Mouse (Mus musculus): ENCODE data around the gene Gclm. TPM values are rescaled to one million over a fixed set of nuclear protein-coding genes. Genes with fewer than 3 reads are reported as not detected.

The Gclm gene
- polyA plus RNA-seq, 1 experiment from 2014 or later = 98.6 TPM

DNA sequence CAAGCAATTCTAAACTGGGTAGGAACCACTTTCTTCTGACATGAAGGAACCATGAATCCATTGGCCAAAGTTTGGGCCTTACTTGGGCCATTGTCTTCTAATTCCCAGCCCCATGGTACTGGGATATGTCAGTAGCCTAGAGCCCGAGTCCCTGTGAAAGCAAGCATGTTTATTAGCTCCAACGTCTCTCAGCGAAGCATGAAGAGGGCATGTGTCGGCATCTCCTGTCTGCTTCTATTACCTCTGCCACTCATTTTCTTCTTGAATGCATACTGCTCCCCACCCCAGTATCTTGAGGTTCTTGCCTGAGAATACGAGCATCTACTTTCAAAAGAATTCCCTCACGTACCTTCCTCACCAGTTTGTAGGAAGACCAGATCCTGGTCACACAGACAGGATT, 39.6 kb upstream of the Gclm start:
- Histone ChIP-seq H3K36me3 (ENCODE audit: insufficient read depth, low read length) (no peaks in the 10 kb centered on the region), H3K27me3 (ENCODE audit: insufficient read depth, low read length) (no peaks in the 10 kb centered on the region), H3K9me3 (ENCODE audit: low read length) (no peaks in the 10 kb centered on the region), H3K9ac (replicated peaks; ENCODE audit: low read length) (no peak overlapping the region; the same call in 1 of the 2 replicates), H3K4me1 (ENCODE audit: insufficient read depth, low read length) (peaks cover 26% of the 10 kb centered on the region), H3K27ac (ENCODE audit: low read length) (peak overlapping the region; percentile 82), H3K4me3 (ENCODE audit: low read length) (0 out of 2 replicates have a peak overlapping the region, but pooled peaks have one; percentile 5), H3K4me2 (replicated peaks; ENCODE audit: low read depth, low read length) (peak overlapping the region; percentile 19)
- ATAC-seq (ENCODE audit: low FRiP score, low TSS enrichment) = no peak
- 58% methylated on average over 6 of the region's 6 CpGs for WGBS

- ATAC-seq (ENCODE audit: low FRiP score, low TSS enrichment) = peak; percentile 74
- peak overlapping the region; percentile 19 for H3K4me2 ChIP-seq (replicated peaks; ENCODE audit: low read depth, low read length)
These were observed 38.9 kb upstream of the Gclm start for GRCm38 (mm10) chr3:122206279-122207070.

GRCm38 (mm10) chr3:122207766-122208165, 37.6 kb upstream of the Gclm start:
- 86% methylated on average over 6 of the region's 6 CpGs for WGBS

More at GRCm38 (mm10) chr3:122206279-122207070, 38.9 kb upstream of the Gclm start:
- Histone ChIP-seq H3K4me3 (ENCODE audit: low read length) (no peak overlapping the region), H3K27me3 (ENCODE audit: insufficient read depth, low read length) (no peaks in the 10 kb centered on the region), H3K9ac (replicated peaks; ENCODE audit: low read length) (no peak overlapping the region; the same call in 1 of the 2 replicates), H3K9me3 (ENCODE audit: low read length) (no peaks in the 10 kb centered on the region), H3K36me3 (ENCODE audit: insufficient read depth, low read length) (no peaks in the 10 kb centered on the region), H3K27ac (ENCODE audit: low read length) (peak overlapping the region; percentile 82), H3K4me1 (ENCODE audit: insufficient read depth, low read length) (peaks cover 31% of the 10 kb centered on the region)
- WGBS = 38% methylated on average over 8 of the region's 8 CpGs

DNA sequence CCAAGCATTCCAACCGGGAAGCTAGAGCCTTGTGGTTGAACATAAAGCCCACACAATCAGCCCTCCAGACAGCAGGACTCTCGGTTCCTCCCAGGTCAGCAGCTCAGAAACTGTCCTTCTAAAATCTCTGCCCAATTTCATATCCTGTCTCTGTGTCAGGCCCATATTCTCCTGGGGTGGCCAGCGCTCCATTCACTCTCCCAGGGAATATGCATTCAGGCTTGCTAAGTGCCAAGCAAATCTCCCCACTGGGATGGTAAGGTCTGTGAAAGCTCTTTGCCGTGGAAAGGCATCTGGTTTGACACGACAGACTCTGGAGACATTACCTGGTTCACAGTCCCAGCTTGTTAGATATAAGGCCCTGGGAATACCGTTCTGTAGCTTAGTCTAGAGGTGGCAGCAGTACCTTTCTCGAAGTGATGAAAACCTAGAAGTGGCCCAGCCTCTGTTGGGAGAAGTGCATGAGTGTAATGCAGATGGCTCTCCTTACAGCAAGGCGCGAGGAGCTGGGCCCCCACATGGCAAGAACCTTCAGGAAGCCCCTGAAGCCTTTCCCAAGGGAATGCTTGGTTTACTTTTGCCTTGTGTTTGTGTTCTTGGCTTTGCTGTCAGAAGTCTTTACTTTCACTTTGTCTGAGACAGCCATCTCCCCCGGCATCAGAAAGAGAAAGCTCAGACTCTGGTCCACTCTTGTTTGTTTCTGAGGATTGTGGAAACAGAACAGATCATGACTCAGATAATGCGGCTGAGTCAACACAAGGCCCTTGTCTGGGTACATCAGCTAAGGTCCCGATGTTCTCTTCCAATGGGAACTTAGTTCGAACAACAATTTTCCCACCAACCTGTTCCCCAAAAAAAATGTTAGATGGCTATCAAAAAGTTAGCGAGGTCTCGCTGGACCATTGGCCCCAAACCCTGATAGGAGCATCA, 36.8 kb upstream of the Gclm start:
- H3K27me3 ChIP-seq (ENCODE audit: insufficient read depth, low read length) = no peaks in the 10 kb centered on the region
- peaks cover 29% of the 10 kb centered on the region for H3K4me1 ChIP-seq (ENCODE audit: insufficient read depth, low read length)
- H3K9ac ChIP-seq (replicated peaks; ENCODE audit: low read length) = 0 out of 2 replicates have a peak overlapping the region, but pooled peaks have one; percentile 23
- no peak overlapping the region for H3K4me3 ChIP-seq (ENCODE audit: low read length)
- H3K36me3 ChIP-seq (ENCODE audit: insufficient read depth, low read length) = no peaks in the 10 kb centered on the region
- peak overlapping the region; percentile 4; the same call in 1 of the 2 replicates for H3K4me2 ChIP-seq (replicated peaks; ENCODE audit: low read depth, low read length)
- 76% methylated on average over 15 of the region's 15 CpGs for WGBS
- ATAC-seq (ENCODE audit: low FRiP score, low TSS enrichment) = no peak
- peak overlapping the region; percentile 86 for H3K27ac ChIP-seq (ENCODE audit: low read length)
- H3K9me3 ChIP-seq (ENCODE audit: low read length) = no peaks in the 10 kb centered on the region

More at GRCm38 (mm10) chr3:122207766-122208165, 37.6 kb upstream of the Gclm start:
- ATAC-seq (ENCODE audit: low FRiP score, low TSS enrichment) = no peak
- H3K4me3 ChIP-seq (ENCODE audit: low read length) = no peak overlapping the region
- no peaks in the 10 kb centered on the region for H3K27me3 ChIP-seq (ENCODE audit: insufficient read depth, low read length)
- H3K36me3 ChIP-seq (ENCODE audit: insufficient read depth, low read length) = no peaks in the 10 kb centered on the region
- H3K9me3 ChIP-seq (ENCODE audit: low read length) = no peaks in the 10 kb centered on the region
- H3K9ac ChIP-seq (replicated peaks; ENCODE audit: low read length) = no peak overlapping the region
- no peak overlapping the region for H3K4me2 ChIP-seq (replicated peaks; ENCODE audit: low read depth, low read length)
- H3K4me1 ChIP-seq (ENCODE audit: insufficient read depth, low read length) = peaks cover 29% of the 10 kb centered on the region
- H3K27ac ChIP-seq (ENCODE audit: low read length) = no peak overlapping the region

DNA sequence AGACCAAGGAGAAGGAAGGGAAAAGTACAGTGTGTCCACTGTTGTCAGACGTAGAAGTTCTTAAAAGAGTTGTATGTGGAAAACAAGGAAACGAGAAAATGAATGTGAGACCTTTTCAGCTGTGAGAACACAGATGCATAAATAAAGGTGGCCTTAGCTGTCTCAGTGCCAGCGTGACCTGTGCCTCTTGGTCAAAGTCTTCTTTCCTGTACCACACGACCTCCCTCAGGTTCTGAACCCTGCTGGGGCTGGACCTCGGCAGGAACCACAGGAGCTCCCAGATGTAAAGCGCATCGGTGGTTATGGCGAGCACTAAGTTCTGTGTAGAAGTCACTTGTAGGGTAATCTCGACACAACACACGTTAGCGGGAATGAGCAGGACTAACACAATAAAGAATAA, 35.8 kb upstream of the Gclm start:
- Histone ChIP-seq H3K27me3 (ENCODE audit: insufficient read depth, low read length) (no peaks in the 10 kb centered on the region), H3K4me1 (ENCODE audit: insufficient read depth, low read length) (peaks cover 29% of the 10 kb centered on the region), H3K36me3 (ENCODE audit: insufficient read depth, low read length) (no peaks in the 10 kb centered on the region), H3K27ac (ENCODE audit: low read length) (peak overlapping the region; percentile 86), H3K4me2 (replicated peaks; ENCODE audit: low read depth, low read length) (0 out of 2 replicates have a peak overlapping the region, but pooled peaks have one; percentile 4), H3K9me3 (ENCODE audit: low read length) (no peaks in the 10 kb centered on the region), H3K9ac (replicated peaks; ENCODE audit: low read length) (no peak overlapping the region), H3K4me3 (ENCODE audit: low read length) (no peak overlapping the region)
- 68% methylated on average over 11 of the region's 11 CpGs for WGBS
- no peak for ATAC-seq (ENCODE audit: low FRiP score, low TSS enrichment)

- peak overlapping the region; percentile 86; the same call in 1 of the 2 replicates for H3K27ac ChIP-seq (ENCODE audit: low read length)
- H3K9me3 ChIP-seq (ENCODE audit: low read length) = no peaks in the 10 kb centered on the region
- ATAC-seq (ENCODE audit: low FRiP score, low TSS enrichment) = no peak
- WGBS = 42% methylated on average over 5 of the region's 5 CpGs
- no peak overlapping the region for H3K9ac ChIP-seq (replicated peaks; ENCODE audit: low read length)
- H3K4me3 ChIP-seq (ENCODE audit: low read length) = no peak overlapping the region
- H3K36me3 ChIP-seq (ENCODE audit: insufficient read depth, low read length) = no peaks in the 10 kb centered on the region
- peaks cover 25% of the 10 kb centered on the region for H3K4me1 ChIP-seq (ENCODE audit: insufficient read depth, low read length)
- no peak overlapping the region for H3K4me2 ChIP-seq (replicated peaks; ENCODE audit: low read depth, low read length)
- H3K27me3 ChIP-seq (ENCODE audit: insufficient read depth, low read length) = no peaks in the 10 kb centered on the region
These were observed 34.9 kb upstream of the Gclm start for GRCm38 (mm10) chr3:122210434-122210833.

DNA sequence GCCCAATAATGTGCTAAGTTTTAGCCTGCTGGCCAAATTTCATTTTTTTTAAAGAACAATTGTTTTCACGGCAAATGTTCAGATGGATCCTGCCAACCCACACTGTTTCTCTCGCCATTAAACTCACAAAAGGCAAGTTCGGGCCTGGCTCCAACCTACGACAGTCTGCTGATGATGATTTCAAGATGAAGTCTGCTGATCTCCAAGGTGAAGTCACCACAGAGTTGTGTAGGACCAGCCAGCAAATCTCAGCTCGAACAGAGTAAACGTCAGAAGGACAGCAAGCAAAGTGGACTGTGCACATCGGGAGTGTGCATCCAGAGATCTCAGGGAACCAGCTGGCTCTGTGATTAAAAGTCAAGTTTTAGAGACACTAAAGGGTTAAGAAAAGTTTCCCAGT, 34.5 kb upstream of the Gclm start:
- H3K9ac ChIP-seq (replicated peaks; ENCODE audit: low read length) = no peak overlapping the region
- peaks cover 22% of the 10 kb centered on the region for H3K4me1 ChIP-seq (ENCODE audit: insufficient read depth, low read length)
- 72% methylated on average over 7 of the region's 7 CpGs for WGBS
- no peaks in the 10 kb centered on the region for H3K9me3 ChIP-seq (ENCODE audit: low read length)
- H3K36me3 ChIP-seq (ENCODE audit: insufficient read depth, low read length) = no peaks in the 10 kb centered on the region
- no peak for ATAC-seq (ENCODE audit: low FRiP score, low TSS enrichment)
- H3K27me3 ChIP-seq (ENCODE audit: insufficient read depth, low read length) = no peaks in the 10 kb centered on the region
- no peak overlapping the region for H3K4me3 ChIP-seq (ENCODE audit: low read length)
- H3K4me2 ChIP-seq (replicated peaks; ENCODE audit: low read depth, low read length) = no peak overlapping the region
- H3K27ac ChIP-seq (ENCODE audit: low read length) = no peak overlapping the region

DNA sequence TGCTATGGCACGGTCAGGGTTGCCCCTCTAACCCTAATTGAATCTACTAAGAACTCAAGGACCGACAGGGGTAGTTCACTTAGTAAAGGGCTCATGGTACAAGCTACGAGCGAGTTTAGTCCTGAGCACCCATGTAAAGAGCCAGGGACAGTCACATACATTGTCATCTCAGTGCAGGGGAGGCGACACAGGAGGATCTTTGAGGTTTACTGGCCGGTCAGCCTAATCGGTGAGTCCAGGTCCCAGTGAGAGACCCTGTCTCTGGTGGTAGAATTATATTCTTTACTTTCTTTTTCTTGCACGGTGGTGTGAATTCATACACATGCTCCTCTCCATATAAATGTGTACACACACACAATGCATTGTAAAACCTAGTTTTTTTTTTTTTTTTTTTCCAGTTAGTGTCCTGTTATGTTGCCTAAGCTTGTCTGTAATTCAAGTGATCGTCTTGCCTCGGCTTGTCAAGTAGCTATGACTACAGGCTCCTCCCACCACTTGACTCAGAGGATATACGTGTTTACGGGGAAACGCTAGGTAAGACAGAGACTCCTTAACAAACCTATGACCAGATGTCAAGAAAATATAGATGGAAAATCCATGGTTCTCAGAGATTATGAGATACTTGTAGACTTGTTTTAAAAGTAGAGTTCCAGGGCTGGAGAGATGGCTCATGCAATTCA, 33.8 kb upstream of the Gclm start:
- Histone ChIP-seq H3K27me3 (ENCODE audit: insufficient read depth, low read length) (no peaks in the 10 kb centered on the region), H3K4me2 (replicated peaks; ENCODE audit: low read depth, low read length) (no peak overlapping the region), H3K36me3 (ENCODE audit: insufficient read depth, low read length) (no peaks in the 10 kb centered on the region), H3K27ac (ENCODE audit: low read length) (peak overlapping the region; percentile 14; the same call in 1 of the 2 replicates), H3K4me3 (ENCODE audit: low read length) (no peak overlapping the region), H3K9ac (replicated peaks; ENCODE audit: low read length) (no peak overlapping the region), H3K4me1 (ENCODE audit: insufficient read depth, low read length) (peaks cover 15% of the 10 kb centered on the region; the same call in 1 of the 2 replicates), H3K9me3 (ENCODE audit: low read length) (no peaks in the 10 kb centered on the region)
- ATAC-seq (ENCODE audit: low FRiP score, low TSS enrichment) = no peak
- 67% methylated on average over 13 of the region's 13 CpGs for WGBS

DNA sequence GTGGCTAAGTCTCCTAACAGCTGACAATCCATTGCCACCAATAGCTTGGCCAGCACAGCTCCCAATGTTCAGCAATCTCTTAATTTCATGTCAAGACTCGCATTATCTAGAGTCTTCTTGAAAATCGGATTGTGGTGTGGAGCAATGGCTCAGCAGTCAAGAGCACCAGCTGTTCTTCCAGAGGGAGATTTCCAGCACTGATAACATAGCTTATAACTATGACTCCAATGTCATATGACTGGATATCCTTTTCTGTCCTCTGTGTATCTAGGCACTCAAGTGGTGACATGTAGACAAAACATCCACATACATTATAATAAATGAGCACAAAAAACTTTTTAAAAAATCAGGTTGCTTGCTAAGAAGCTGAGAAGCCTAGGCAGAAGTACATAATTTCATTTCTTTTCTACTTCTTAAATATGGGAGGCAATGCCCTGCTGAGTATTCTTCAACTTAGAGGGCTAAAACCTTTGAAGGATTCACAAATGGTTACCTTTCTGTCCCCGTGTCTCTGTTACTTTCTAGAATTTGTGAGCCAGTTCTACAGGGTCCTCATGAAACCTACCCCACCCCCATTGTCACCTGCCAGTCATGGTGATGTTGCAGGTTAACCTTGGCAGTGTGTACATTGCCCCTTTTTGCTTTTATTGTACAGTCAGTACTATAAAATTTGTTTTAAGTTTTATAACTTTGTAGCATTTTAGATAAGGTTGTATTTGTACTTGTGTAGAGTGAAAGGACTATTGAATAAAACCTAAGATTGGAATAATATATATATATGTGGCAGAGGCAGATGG, 23.9 kb upstream of the Gclm start:
- no peak overlapping the region for H3K9ac ChIP-seq (replicated peaks; ENCODE audit: low read length)
- H3K36me3 ChIP-seq (ENCODE audit: insufficient read depth, low read length) = no peaks in the 10 kb centered on the region
- no peaks in the 10 kb centered on the region for H3K4me1 ChIP-seq (ENCODE audit: insufficient read depth, low read length)
- H3K27me3 ChIP-seq (ENCODE audit: insufficient read depth, low read length) = no peaks in the 10 kb centered on the region
- no peak overlapping the region for H3K4me2 ChIP-seq (replicated peaks; ENCODE audit: low read depth, low read length)
- no peak for ATAC-seq (ENCODE audit: low FRiP score, low TSS enrichment)
- H3K9me3 ChIP-seq (ENCODE audit: low read length) = no peaks in the 10 kb centered on the region
- H3K4me3 ChIP-seq (ENCODE audit: low read length) = no peak overlapping the region
- 83% methylated on average over 3 of the region's 3 CpGs for WGBS
- H3K27ac ChIP-seq (ENCODE audit: low read length) = no peak overlapping the region
